Mouse (Mus musculus) liver, postnatal 0 days (tissue): ENCODE measurements around the gene Nprl3. TPM values are rescaled to one million over a fixed set of nuclear protein-coding genes. Genes with fewer than 3 reads are reported as not detected.
A peak's percentile ranks its signal among the peaks of the same experiment; 100 is the strongest.

Experiments used
- ATAC-seq: fragments of 200-750 bp; cut with Nextera tagmentation; 2 replicates; pipeline ENCODE4 v1.8.0; 2017; ENCODE audit warnings: mild to moderate bottlenecking, moderate library complexity
- DNase-seq: peaks from one replicate; pipeline ENCODE4 v3.0.0-alpha.2; 2016
- H3K27ac ChIP-seq: fragments of 300-500 bp; sonication (generic); 2 replicates; pipeline ENCODE4 v1.5.1; 2014; ENCODE audit warnings: antibody characterized with exemption, moderate library complexity, mild to moderate bottlenecking, low read depth
- H3K27me3 ChIP-seq: fragments of 300-500 bp; sonication (generic); 2 replicates; pipeline ENCODE4 v1.6.1; 2014; ENCODE audit warnings: low read length, control low read depth, mixed read lengths; ENCODE audit not compliant: insufficient read depth
- H3K36me3 ChIP-seq: fragments of 300-500 bp; sonication (generic); replicated peaks from 2 replicates; pipeline ENCODE4 v1.6.1; 2014; ENCODE audit warnings: mild to moderate bottlenecking, control low read depth, low read length, moderate library complexity, mixed read lengths; ENCODE audit not compliant: insufficient read depth
- H3K4me1 ChIP-seq: fragments of 300-500 bp; sonication (generic); 2 replicates; pipeline ENCODE4 v1.6.1; 2014; ENCODE audit warnings: antibody characterized with exemption, mild to moderate bottlenecking, control low read depth; ENCODE audit not compliant: insufficient read depth
- H3K4me2 ChIP-seq: fragments of 300-500 bp; sonication (generic); 2 replicates; pipeline ENCODE4 v1.6.1; 2014; ENCODE audit warnings: low read depth, mild to moderate bottlenecking, low read length, moderate library complexity, mixed read lengths
- H3K4me3 ChIP-seq: fragments of 300-500 bp; sonication (generic); 2 replicates; pipeline ENCODE4 v1.5.1; 2014; ENCODE audit warnings: low read depth, low read length
- H3K9ac ChIP-seq: fragments of 300-500 bp; sonication (generic); replicated peaks from 2 replicates; pipeline ENCODE4 v1.6.1; 2014; ENCODE audit warnings: mild to moderate bottlenecking, moderate library complexity
- H3K9me3 ChIP-seq: fragments of 300-500 bp; sonication (generic); 2 replicates; pipeline ENCODE4 v1.6.1; 2016; ENCODE audit warnings: mild to moderate bottlenecking, control low read depth, low read length, mixed read lengths
- CTCF ChIP-seq: sonication (generic); IDR thresholded peaks from 2 replicates; pipeline ENCODE4 v1.5.1; 2016; ENCODE audit warnings: antibody characterized with exemption, low read depth
- EP300 ChIP-seq: IDR thresholded peaks from 2 replicates; pipeline ENCODE4 v1.6.1; 2016; ENCODE audit warnings: antibody characterized with exemption, low read depth, mild to moderate bottlenecking
- WGBS: fragments of 180-500 bp; shearing (Covaris S2); extraction: QIAGEN DNeasy Blood & Tissue Kit; methylation state at CpG from one replicate; pipeline ENCODE4 v1.1.7; 2014; ENCODE audit not compliant: insufficient replicate concordance; 5-methylcytosine and 5-hydroxymethylcytosine counted together
- polyA plus RNA-seq: library from polyadenylated mRNA; unstranded; fragments of >200 nt; fragmentation: Nextera tagmentation; extraction: Ambion mirVana; gene quantifications from 2 replicates; pipeline ENCODE4 v1.2.1, GENCODE M21; 2015

Nprl3 gene
- polyA plus RNA-seq, 1 experiment from 2014 or later, result 26.2 TPM

DNA sequence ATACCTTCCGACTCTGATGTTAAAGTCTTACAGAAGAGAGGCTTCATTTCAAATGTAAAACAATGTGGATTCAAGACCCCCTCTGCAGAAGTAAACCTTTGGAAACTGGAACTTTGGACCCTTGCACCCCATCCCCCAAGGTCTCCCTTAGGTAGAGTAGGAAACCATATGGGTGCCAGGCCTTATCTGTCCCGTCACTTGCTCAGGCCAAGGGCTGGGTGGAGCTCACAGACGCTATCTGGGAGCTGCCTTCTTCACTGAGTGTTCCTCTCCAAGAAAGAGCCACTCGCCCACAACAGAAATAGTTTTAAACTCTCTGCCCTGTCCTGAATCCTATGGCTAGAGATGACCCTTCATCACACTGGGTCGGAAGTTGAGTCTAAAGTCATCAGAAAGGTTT is 1.4 kb upstream of the Nprl3 start:
- peak overlapping the region; percentile 97 for H3K27ac ChIP-seq
- WGBS, result 61% methylated on average over 5 of the region's 5 CpGs
- peaks cover 35% of the 10 kb centered on the region for H3K4me1 ChIP-seq
- no peaks in the 10 kb centered on the region for H3K9me3 ChIP-seq
- TF ChIP-seq EP300 (peak; percentile 98), CTCF (no peak)
- peak overlapping the region; percentile 93 for H3K9ac ChIP-seq
- DNase-seq, result peak; percentile 71
- ATAC-seq, result peak; percentile 76
- no peaks in the 10 kb centered on the region for H3K36me3 ChIP-seq
- no peak overlapping the region for H3K4me3 ChIP-seq
- peak overlapping the region; percentile 89 for H3K4me2 ChIP-seq
- no peaks in the 10 kb centered on the region for H3K27me3 ChIP-seq

- peak overlapping the region; percentile 97 for H3K27ac ChIP-seq
- H3K4me2 ChIP-seq, result peak overlapping the region; percentile 89
- WGBS, result 23% methylated on average over 5 of the region's 5 CpGs
- DNase-seq (no peak), ATAC-seq (peak; percentile 40)
- H3K9me3 ChIP-seq, result no peaks in the 10 kb centered on the region
- peak overlapping the region; percentile 76 for H3K4me3 ChIP-seq
- TF ChIP-seq CTCF (no peak), EP300 (0 out of 2 replicates have a peak, but pooled peaks have one; percentile 9)
- peak overlapping the region; percentile 93 for H3K9ac ChIP-seq
- H3K27me3 ChIP-seq, result no peaks in the 10 kb centered on the region
- H3K4me1 ChIP-seq, result peaks cover 35% of the 10 kb centered on the region
- H3K36me3 ChIP-seq, result no peaks in the 10 kb centered on the region
Observed at GRCm38 (mm10) chr11:32267964-32268363, 457 bp upstream of the Nprl3 start.

GRCm38 (mm10) chr11:32266776-32267175 is 731 bp downstream of the Nprl3 start:
- peaks cover 7% of the 10 kb centered on the region; the same call in 1 of the 2 replicates for H3K36me3 ChIP-seq
- peak overlapping the region; percentile 93 for H3K9ac ChIP-seq
- no peaks in the 10 kb centered on the region for H3K9me3 ChIP-seq
- H3K4me2 ChIP-seq, result peak overlapping the region; percentile 89
- no peak for ATAC-seq
- H3K27me3 ChIP-seq, result no peaks in the 10 kb centered on the region
- peak overlapping the region; percentile 97 for H3K27ac ChIP-seq
- H3K4me1 ChIP-seq, result peaks cover 35% of the 10 kb centered on the region
- DNase-seq, result no peak
- peak overlapping the region; percentile 76 for H3K4me3 ChIP-seq
- 23% methylated on average over 6 of the region's 6 CpGs for WGBS
- TF ChIP-seq EP300 (no peak; the same call in 1 of the 2 replicates), CTCF (no peak)

GRCm38 (mm10) chr11:32266194-32266593 is 1.3 kb downstream of the Nprl3 start:
- WGBS, result 89% methylated on average over 6 of the region's 6 CpGs
- H3K27ac ChIP-seq, result peak overlapping the region; percentile 96

DNA sequence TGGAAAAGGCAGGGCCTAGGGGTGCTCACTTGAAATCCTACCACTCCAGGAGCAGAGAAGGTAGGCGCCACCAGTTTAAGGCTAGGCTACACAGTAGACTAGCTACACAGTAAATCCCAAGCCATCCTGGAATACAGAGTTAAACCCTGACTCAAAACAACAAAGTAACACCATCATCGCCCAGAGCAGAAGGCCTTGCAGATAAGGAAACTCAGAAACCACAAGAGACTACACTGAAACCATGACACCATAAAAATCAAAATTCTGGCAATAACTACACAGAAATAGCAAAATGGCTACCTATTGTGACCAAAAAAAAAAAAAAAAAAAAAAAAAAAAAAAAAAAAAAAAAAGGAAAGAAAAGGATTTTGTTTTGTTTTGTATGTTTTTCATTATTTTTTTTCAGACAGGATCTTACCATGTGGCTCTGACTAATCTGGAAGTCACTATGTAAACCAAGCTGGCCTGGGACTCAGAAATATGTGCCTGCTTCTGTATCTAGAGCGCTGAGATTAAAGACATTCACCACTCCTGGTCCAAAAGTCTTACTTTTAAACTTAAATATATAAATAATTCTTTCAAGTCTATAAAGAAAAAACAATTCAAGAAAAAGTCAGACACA is 2.3 kb downstream of the Nprl3 start:
- Histone ChIP-seq H3K4me1 (peaks cover 32% of the 10 kb centered on the region), H3K27ac (peak overlapping the region; percentile 96), H3K9ac (peak overlapping the region; percentile 56), H3K9me3 (no peaks in the 10 kb centered on the region), H3K27me3 (no peaks in the 10 kb centered on the region), H3K4me3 (no peak overlapping the region), H3K4me2 (peak overlapping the region; percentile 19; the same call in 1 of the 2 replicates), H3K36me3 (peaks cover 20% of the 10 kb centered on the region)
- ATAC-seq (peak; percentile 57), DNase-seq (no peak)
- 69% methylated on average over 3 of the region's 3 CpGs for WGBS
- TF ChIP-seq CTCF (no peak), EP300 (peak; percentile 98)

More at GRCm38 (mm10) chr11:32266194-32266593, 1.3 kb downstream of the Nprl3 start:
- no peak for TF ChIP-seq EP300
- no peak for TF ChIP-seq CTCF
- no peak for ATAC-seq
- no peaks in the 10 kb centered on the region for H3K27me3 ChIP-seq
- no peaks in the 10 kb centered on the region for H3K9me3 ChIP-seq
- H3K4me3 ChIP-seq, result no peak overlapping the region
- peaks cover 35% of the 10 kb centered on the region for H3K4me1 ChIP-seq
- peaks cover 10% of the 10 kb centered on the region; the same call in 1 of the 2 replicates for H3K36me3 ChIP-seq
- peak overlapping the region; percentile 39; the same call in 1 of the 2 replicates for H3K4me2 ChIP-seq
- H3K9ac ChIP-seq, result 0 out of 2 replicates have a peak overlapping the region, but pooled peaks have one; percentile 18
- DNase-seq, result no peak

GRCm38 (mm10) chr11:32262674-32263415 is 4.7 kb downstream of the Nprl3 start:
- Histone ChIP-seq H3K36me3 (peaks cover 21% of the 10 kb centered on the region), H3K4me2 (no peak overlapping the region), H3K9ac (0 out of 2 replicates have a peak overlapping the region, but pooled peaks have one; percentile 5), H3K4me1 (peaks cover 15% of the 10 kb centered on the region), H3K9me3 (no peaks in the 10 kb centered on the region), H3K27ac (peak overlapping the region; percentile 48; the same call in 1 of the 2 replicates), H3K27me3 (no peaks in the 10 kb centered on the region), H3K4me3 (no peak overlapping the region)
- TF ChIP-seq CTCF, result no peak
- no peak for TF ChIP-seq EP300
- no peak for ATAC-seq
- WGBS, result 86% methylated on average over 10 of the region's 10 CpGs
- no peak for DNase-seq
